Mouse (Mus musculus) common myeloid progenitor, adult 5-6 weeks (primary cell): ENCODE measurements at regions not wholly inside any gene's neighbourhood (a gene's known extent, or its start where the extent isn't known, plus 50 kb on each side); places are given as distances from the start of the nearest gene placed in this dataset.

ENCODE experiments used
- ATAC-seq: replicated peaks from 2 replicates; pipeline ENCODE4 v1.8.0; 2016; ENCODE audit warnings: low read depth, mild to moderate bottlenecking, moderate TSS enrichment, inconsistent platforms; ENCODE audit not compliant: poor library complexity, severe bottlenecking

DNA sequence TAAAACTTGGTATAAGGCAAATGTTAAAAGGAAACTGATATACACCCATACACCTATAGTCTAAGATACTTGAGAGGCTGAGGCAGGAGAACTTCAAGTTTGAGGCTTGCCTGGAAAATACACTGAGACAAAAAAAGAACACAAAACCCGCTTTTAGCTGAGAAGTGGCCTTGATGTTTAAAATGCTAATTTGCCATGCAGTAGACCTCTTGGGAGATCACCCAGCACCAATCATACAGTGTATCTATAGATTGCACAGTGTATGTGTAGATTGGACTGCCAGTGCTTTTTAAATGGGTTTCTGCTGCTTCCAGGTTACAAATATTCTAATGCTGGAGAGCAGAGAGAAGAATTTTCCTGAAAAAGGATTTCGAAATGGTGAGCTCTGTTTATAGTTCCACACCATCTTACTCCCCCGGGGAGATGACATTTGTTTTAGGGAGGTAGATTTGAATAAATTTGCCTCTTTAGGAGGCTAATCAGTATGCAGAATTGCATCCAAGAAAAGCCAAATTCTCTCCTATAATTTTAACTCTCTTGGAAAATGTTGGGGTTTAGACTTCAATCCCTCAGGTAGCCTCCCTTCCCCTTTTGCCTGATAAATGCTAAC is 194.0 kb downstream of the Otol1 start:
- no peak for ATAC-seq

DNA sequence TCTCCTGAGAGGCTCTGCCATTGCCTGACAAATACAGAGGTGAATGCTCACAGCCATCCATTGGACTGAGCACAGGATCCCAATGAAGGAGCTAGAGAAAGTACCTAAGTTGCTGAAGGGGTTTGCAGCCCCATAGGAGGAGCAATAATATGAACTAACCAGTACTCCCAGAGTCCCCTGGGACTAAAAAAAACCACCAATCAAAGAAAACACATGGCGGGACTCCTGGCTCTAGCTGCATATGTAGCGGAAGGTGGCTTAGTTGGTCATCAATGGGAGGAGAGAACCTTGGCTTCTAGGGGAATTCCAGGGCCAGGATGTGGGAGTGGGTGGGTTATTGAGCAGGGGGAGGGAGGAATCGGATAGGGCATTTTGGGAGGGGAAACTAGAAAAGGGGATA is 207.8 kb downstream of the Otol1 start:
- no peak for ATAC-seq

DNA sequence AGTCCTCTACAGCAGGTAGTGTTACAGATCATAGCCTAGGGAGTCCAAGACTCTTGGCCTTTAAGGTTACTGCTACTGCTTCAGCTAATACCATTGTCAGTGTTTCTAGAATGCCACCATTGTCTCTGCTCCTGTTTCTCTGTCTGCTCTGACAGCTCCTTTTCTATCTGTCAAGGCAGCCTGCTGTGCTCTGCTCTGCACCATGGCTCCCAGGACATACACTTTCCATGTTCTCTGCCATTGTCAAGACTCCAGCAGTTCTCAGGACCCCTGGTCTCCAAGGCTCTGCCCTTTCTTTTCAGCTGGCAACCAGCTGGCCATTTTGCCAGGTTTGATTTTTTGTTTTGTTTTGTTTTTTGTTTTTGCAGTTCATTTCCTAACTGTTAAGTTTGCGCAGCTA is 208.7 kb downstream of the Otol1 start:
- ATAC-seq: no peak

DNA sequence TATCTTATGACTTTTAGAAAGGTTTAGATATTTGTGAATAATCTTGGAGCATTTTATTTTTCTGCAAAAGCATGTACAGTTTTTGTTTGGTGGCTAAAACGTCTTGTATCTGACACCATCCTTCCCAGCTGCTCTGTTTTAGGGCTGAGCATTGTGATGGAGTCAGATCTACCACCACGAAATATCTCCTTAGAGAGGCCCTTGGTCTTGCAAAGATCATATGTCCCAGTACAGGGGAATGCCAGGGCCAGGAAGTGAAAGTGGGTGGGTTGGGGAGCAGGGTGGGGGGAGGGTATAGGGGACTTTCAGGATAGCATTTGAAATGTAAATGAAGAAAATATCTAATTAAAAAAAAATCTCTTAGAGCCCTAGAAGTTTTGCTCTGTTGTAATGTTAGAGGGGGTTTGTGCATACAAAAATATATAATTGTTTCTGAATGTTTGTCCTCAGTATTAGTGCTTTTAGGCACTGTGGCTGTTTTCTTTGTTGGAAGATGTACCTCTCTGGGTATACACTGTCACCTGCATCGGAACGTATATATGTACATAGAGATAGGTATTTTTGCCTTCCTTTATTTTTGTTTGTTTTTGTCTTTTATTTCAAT is 211.4 kb downstream of the Otol1 start:
- no peak for ATAC-seq

DNA sequence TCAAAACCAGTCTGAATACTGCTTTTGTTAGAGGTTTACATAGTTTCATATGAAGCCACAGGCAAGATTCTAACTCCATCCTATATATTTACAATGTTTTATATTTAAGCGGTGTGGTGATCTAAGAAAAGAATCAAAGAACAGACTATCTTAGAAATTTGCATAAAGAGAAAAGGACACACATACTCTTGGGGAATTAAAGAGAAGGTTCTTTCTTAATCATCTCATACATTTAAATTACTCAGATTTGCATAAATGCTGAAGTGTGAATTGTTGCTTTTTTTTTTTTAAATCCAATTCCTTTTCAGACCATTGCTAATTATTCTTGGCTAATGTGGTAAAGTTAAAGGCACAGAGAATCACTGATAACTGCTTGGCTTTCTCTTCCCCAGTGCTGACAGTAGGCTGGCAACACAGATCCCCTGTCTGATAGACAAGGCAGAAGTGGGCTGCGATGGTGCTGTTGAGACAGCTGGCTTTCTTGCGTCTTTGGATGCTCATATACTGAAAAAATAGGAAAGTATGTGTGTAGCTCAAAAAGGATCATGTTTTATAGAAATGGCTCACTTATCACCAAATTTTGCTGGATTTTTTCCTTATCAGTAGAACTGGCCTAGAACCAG is 216.1 kb downstream of the Otol1 start:
- no peak for ATAC-seq

DNA sequence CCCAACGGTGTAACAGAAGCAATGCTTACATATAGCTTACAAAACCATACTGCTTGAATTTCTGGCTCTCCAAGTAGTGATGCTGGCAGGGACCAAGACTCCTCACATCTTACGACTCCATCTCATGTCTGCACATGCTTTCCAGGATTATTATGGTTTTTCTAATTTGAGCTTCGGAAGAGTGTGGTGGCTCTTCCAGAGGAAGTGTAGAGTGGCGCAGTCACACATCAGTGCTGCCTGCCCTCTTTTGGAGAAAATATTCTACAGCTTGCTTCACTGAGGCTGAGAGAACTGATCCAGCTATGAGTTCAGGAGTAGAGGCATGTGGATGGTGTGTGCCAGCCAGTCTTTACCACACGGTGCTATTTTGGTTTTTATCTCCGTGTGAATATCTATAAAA is 217.4 kb downstream of the Otol1 start:
- no peak for ATAC-seq

DNA sequence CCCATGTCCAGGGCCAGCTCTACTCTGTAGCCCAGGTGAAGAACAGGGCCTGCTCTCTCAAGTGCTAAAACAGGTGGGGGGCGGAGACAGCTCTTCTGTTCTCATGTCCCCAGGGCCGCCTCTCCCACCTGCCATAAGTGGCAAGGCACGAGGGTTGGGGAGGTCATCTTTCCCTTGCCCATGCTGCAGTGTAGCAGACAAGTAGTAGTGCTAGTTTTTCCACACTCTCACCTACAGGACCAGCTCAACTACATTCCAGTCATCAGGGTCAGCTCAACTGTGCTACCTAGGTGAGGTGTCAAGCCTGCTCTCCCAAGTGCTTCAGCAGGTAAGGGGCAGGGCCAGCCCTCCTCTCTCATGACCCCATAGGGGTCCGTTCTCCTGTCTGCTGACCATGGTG is 219.8 kb downstream of the Otol1 start:
- no peak for ATAC-seq

DNA sequence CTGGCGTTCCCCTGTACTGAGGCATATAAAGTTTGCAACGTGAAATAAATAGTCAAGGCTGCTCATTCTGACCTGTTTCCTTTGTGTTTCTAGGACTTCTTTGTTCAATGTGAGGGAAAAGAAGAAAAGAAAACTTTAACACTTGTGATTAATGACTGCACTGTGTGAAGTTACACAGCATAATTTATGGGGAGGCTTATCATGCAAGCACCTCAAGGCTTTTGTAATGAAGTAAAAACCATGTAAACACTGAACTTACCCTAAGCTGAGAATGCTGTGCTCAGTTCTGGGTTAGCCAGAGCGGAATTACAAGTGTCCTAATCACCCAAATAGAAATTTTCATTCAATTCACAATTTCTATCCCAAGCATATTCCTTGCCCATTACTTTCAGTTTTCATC is 241.2 kb downstream of the Otol1 start:
- ATAC-seq: no peak

DNA sequence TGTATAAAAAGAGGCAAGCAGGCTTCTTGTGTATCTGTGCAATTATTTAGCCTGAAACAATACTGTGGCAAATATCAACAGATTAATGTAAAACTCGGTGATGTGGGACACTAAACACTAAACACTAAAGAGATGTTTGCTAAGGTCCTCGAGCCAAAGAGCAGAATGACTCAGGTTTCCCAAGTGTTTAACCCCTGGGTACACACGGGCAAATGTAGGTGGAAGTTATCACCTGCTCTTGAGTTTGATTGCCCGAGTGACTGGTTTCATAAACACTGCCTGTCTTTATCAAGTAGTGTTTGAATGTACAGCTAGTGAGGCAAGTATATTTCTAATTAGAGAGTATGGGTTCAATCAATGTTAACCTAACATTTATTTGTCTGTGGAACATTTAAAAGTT is 242.5 kb downstream of the Otol1 start:
- ATAC-seq: no peak

DNA sequence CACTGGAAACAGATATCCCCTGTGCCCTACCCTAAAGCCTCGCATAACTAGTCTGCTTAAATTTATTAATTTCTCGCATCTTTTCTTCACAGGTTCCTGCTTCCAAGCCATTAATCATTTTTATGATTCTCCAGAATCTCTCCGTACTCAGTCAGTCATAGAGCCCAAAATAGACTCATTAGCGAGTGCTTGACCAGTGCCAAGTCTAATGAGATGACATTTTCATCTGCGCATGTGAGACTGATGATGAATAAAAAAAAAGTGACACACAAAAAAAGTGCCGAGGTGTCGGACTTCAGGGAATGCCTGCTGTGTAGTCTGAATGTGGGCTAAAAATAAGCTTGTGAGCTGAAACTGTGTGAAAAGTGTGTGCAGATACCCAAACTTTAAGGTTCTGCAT is 243.3 kb downstream of the Otol1 start:
- no peak for ATAC-seq

DNA sequence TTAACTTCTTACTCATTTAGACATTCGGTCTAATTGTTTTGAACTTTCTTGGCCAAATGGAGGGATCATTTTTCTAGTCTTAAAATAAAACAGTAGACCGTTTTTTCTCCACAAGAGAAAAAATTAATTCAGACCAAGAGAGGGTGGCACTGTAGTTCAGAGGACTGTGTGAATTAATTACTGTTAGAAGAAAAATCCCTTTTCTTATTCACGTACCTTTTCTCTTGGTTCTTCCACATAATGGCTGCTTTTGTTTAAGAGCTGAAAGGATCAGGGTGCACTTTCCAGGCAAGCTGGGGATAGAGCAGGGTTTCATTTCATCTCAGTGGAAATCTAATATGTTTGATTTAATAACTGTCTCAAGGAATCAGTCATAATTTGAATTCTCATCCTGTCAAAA is 255.9 kb downstream of the Otol1 start:
- no peak for ATAC-seq

DNA sequence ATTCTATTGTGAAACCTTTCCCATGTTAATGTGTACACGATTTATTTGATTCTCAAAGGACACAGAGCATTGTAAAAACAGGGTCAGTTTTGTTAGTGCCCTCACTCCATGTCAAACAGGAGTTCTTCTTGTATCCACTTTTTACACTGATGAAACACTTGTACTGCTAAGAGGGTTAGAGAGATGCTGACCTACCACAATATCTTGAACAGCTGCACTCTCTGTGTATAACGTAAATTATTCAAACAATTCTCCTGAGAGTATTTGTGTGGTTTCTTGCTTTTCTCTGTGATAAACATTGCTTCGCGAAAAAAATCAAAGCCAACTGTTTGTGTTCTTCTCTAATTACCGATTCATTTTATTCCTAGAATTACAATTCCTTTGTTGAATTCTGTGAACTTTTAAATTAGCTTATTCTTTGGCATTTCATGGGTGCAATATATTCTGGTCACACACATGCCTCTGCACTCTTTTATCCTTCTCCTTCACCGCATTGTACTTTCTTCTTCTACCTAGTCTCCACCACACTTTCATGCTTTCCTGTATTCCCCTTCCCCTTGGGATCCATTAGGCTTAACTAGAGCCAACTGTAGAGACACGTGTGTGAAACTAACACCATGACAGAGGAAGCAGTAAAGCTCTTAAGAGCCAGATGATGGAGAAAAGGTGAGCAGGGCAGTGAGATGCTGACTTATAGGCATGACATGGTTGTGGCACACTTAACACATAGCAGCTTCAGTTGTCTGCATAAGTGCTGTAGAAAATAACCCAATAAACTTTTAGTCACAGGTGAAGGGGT is 281.4 kb downstream of the Otol1 start:
- ATAC-seq: no peak

DNA sequence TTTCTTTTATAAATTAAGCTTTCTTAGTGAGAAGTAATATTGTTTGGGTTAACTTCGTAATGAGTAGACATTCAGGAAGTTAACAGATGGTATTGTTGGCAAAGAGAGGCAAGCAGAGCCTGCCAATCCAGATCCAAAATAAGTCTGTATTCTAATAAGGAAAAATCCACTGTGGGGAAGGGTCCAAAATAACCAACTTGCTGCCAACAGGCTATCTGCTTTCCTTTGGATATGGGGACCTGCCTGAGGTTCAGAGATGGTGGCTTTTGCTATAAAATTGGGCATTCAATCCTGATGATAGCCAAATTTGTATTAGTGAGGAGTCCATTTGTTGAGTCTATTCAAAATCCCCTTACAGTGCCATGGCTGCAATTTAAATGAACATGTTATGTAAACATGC is 300.1 kb downstream of the Otol1 start:
- no peak for ATAC-seq

DNA sequence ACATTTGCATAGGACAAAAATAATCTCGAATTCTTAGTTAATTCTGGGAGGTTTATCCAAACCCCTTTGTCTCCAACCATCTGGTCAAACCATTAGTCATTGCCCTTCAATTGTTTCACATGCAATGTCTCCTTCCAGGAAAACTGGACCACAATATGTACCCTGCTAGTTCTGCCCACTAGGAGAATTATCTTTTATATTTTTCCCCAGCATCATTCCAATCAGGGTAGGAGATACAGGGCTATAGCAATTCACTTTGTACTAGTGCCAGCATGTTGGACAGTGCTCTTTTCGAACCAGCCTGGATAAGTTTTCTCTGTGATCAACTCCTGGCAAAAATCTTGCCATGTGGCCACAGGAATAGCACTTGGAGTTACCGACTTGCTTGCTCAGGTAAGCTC is 300.6 kb downstream of the Otol1 start:
- ATAC-seq: no peak

DNA sequence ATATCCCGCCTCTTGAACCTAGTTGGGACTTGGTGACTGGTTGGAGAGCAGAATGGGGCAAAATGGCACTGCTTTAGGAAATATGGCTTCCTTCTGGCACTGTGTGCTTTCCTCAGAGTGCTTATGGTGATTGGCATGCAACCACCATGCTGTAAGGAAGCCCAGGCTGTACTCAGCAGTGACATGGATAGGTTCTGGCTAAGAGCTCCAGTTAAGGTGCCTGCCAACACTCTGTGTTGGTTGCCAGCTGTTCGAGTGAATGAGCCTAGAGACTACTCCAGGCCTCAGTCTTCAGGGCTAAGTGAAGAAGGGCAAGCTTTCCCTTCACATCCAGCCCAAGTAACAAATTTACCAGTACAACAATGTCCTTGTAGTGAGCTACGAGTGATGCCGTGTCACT is 301.9 kb downstream of the Otol1 start:
- ATAC-seq: no peak

DNA sequence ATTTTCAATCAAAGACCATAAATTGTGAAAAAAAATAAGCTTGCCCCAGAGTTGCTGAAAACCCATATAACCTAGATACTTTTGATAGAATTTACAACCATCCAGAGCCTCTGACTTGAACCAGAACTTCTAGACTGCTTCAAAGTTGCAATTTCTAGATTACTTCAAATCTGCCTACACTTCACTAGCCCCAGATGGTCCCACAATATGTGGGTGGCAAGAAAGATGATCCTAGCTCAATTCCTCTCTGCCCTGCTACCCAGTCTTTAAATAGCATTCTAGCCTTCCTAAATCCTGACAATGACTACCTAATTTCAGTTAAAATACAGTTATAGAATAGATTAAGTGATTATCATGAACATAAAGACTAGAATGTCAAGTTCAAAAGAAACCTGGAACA is 303.6 kb downstream of the Otol1 start:
- no peak for ATAC-seq

DNA sequence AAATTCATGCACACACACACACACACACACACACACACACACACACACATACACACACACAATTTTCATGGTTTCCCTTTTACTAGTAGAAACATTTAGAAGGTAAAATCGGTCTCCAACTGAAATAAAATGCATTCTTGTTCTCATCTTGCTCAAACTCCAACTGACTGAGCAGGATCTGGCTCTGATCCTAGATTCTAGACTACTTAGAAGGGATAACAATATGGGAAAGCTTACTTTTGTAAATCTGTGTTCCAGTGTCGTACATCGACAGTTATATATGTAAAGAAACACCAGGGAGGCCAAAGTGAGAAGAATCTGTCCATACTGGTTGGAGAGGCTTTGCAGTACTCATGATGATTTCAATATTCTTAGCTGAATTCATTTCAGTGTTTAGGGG is 304.6 kb downstream of the Otol1 start:
- ATAC-seq: no peak

DNA sequence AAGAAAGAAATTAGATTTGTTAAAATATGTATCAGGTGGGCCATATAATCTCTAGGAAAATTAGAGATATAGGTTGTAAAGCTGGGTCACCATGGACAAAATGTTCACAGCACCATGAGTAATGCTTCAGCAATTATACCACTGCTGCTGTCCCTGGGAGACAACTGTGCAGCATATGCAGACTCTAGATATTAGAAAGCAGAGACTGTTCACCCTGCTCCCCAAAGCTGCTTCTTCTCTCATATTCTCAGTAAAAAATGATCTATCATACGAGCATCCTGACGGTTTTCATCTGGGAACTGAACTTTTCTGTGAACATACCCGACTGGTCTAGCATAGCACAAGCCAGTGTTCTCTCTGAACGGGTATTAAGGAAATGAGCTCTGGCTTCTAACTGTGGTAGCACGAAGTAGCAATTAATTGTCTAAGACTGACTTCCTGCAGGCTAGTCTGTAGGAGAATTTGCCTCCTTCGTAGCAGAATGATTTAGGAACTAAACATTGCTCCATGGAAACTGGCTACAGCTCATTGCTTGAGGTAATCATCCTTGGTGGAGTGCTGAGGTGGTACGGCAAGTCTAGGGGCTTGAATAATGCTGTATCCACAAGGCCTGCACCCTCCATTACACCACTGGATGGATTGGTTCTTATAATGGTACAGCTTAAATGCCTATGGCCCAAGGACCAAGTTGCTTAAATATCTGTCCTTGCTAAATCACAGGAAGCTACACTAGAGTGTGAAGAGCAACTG is 305.9 kb downstream of the Otol1 start:
- ATAC-seq: no peak

DNA sequence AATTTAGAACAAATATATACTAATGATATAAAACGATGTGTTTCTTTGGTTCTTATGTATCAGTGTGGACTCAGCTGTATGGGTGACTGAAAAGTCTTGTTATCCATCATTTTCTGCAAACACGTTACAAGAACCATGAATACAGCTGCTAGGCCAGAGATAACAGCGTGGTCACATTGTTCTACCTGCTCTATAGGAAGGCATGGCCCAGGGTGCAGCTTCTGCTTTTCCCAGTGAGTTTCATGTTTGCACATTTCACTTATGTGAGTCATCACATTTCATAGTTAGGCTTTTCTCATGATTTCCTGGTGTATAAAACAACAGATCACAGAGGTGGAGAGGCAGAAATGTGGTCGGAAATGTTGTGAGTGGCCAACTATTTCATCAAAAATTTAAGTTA is 306.8 kb downstream of the Otol1 start:
- ATAC-seq: peak; percentile 63

DNA sequence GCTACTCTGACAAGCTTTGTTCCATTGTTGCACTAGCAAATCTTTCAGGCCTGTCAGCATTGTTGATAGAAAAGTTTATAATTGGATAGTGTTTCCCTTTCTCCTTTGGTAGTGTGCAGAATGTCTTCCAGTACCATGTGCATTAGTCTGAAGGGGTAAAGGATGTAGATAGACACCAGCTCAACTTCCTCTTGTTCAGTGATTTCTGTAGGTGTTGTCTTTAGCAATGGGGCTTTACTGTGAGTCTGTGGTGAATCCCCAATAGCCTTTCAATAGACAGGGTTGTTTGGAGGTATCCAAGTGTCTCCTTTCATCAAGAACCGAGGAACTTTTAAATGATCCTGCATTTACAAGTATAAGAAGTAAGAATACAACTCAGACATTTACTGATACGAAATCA is 311.0 kb downstream of the Otol1 start:
- ATAC-seq: no peak

DNA sequence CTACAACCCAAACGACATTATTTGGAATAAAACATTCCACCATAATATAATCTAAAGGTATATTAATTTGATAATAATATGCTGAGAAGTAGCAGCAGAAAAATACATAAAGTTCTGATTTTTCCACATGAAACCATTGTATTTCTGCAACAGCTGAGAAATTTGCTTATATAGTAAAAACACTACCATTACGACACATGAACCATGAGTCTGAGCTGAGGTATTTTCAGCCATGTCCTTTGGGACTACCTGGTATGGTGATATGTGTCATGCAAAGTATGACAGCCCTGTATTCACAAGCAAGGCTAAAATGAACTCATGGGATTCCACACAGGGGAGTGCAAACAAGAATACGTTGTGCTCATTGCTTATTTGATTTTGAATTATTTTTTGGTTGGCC is 311.7 kb downstream of the Otol1 start:
- ATAC-seq: no peak
